Mouse (Mus musculus) cortical plate, adult 2 months (tissue): ENCODE data around the gene Cyth1.

Experiments used
- CTCF ChIP-seq: fragments of 200-500 bp; IDR thresholded peaks from 2 replicates; pipeline ENCODE4 v1.5.1; 2011; ENCODE audit warnings: mild to moderate bottlenecking, control low read depth, low read length; ENCODE audit not compliant: insufficient read depth; ENCODE audit errors: extremely low read depth
- POLR2A ChIP-seq: fragments of 200-500 bp; IDR thresholded peaks from 2 replicates; pipeline ENCODE4 v1.6.1; 2011; ENCODE audit warnings: mild to moderate bottlenecking, low read length, control low read depth; ENCODE audit not compliant: insufficient read depth; ENCODE audit errors: extremely low read depth

GRCm38 (mm10) chr11:118285791-118286190 lies 37.4 kb upstream of the Cyth1 start:
- TF ChIP-seq POLR2A (no peak), CTCF (no peak)
